Mouse (Mus musculus) kidney, embryonic 15.5 days (tissue): ENCODE data around the gene Gpr135. TPM values are rescaled to one million over a fixed set of nuclear protein-coding genes. Genes with fewer than 3 reads are reported as not detected.

Experiments
- ATAC-seq: fragments of 200-750 bp; cut with Nextera tagmentation; replicated peaks from 2 replicates; pipeline ENCODE4 v1.8.0; 2017; ENCODE audit warnings: moderate TSS enrichment; ENCODE audit not compliant: low FRiP score
- H3K27ac ChIP-seq: fragments of 300-500 bp; sonication (generic); 2 replicates; pipeline ENCODE4 v1.5.1; 2015; ENCODE audit warnings: mild to moderate bottlenecking, inconsistent platforms
- H3K27me3 ChIP-seq: fragments of 300-500 bp; sonication (generic); 2 replicates; pipeline ENCODE4 v1.6.1; 2015; ENCODE audit warnings: inconsistent platforms
- H3K36me3 ChIP-seq: fragments of 300-500 bp; sonication (generic); 2 replicates; pipeline ENCODE4 v1.6.1; 2015; ENCODE audit warnings: inconsistent platforms
- H3K4me1 ChIP-seq: fragments of 300-500 bp; sonication (generic); 2 replicates; pipeline ENCODE4 v1.6.1; 2015; ENCODE audit warnings: inconsistent platforms
- H3K4me2 ChIP-seq: fragments of 300-500 bp; sonication (generic); 2 replicates; pipeline ENCODE4 v1.6.1; 2015; ENCODE audit warnings: moderate library complexity, mild to moderate bottlenecking, inconsistent platforms
- H3K4me3 ChIP-seq: fragments of 300-500 bp; sonication (generic); replicated peaks from 2 replicates; pipeline ENCODE4 v1.5.1; 2015; ENCODE audit warnings: mild to moderate bottlenecking, inconsistent platforms
- H3K9ac ChIP-seq: fragments of 300-500 bp; sonication (generic); 2 replicates; pipeline ENCODE4 v1.6.1; 2015; ENCODE audit warnings: mild to moderate bottlenecking, inconsistent platforms
- H3K9me3 ChIP-seq: fragments of 300-500 bp; sonication (generic); replicated peaks from 2 replicates; pipeline ENCODE4 v1.6.1; 2016; ENCODE audit warnings: inconsistent platforms
- WGBS: fragments of 180-500 bp; shearing (Covaris S2); methylation state at CpG from one replicate; pipeline ENCODE4 v1.1.7; 2015; ENCODE audit warnings: mixed read lengths; 5-methylcytosine and 5-hydroxymethylcytosine counted together
- polyA plus RNA-seq: library from polyadenylated mRNA; unstranded; fragments of >200 nt; fragmentation: Nextera tagmentation; extraction: Ambion mirVana; gene quantifications from 2 replicates; pipeline ENCODE4 v1.2.1, GENCODE M21; 2015

The Gpr135 gene
- polyA plus RNA-seq, 1 experiment from 2014 or later, result 0.57 TPM

DNA sequence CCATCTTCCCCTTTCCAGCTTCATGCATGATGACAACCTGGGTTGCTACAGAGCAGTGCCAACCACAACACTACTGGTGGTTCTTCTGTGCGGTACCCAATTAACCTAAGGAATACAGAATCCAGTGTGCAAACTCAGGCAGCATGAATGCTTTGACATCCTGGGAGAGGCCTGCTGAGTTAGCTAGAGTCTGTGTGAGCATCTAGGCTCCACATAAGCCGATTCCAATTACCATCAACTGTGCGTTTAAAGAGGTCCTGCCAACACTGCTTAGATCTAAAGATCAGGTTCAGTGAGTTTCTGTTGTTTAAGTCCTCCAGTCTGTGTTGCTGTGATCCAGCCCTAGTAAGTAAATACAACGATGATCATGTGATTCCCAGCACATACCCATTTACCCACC lies 50.6 kb downstream of the Gpr135 start:
- Histone ChIP-seq H3K27ac (no peak overlapping the region), H3K9me3 (0 out of 2 replicates have a peak, but pooled peaks cover 6% of the 10 kb centered on the region), H3K27me3 (no peaks in the 10 kb centered on the region), H3K4me1 (peaks cover 7% of the 10 kb centered on the region; the same call in 1 of the 2 replicates), H3K4me3 (no peak overlapping the region), H3K4me2 (no peak overlapping the region), H3K36me3 (no peaks in the 10 kb centered on the region), H3K9ac (no peak overlapping the region)
- 79% methylated on average over 4 of the region's 4 CpGs for WGBS
- ATAC-seq, result no peak

Other genes with a start within 250 kb of the Gpr135 start
- gene Daam1, start 240.0 kb downstream of the Gpr135 start, polyA plus RNA-seq, result 9.0 and 9.4 TPM in 2 replicates
- 22.4 and 23.7 TPM in 2 replicates for gene L3hypdh, start 14.3 kb upstream of the Gpr135 start, polyA plus RNA-seq
- gene Jkamp, start 14.5 kb upstream of the Gpr135 start, polyA plus RNA-seq, result 83.0 and 86.2 TPM in 2 replicates
- gene Ccdc175, start 113.9 kb upstream of the Gpr135 start, polyA plus RNA-seq, result not detected in 2 replicates